Mouse (Mus musculus) embryonic facial prominence, embryonic 11.5 days (tissue): ENCODE measurements around the gene Ppp1cb. TPM values are rescaled to one million over a fixed set of nuclear protein-coding genes. Genes with fewer than 3 reads are reported as not detected.

Experiments used
- ATAC-seq: fragments of 200-750 bp; cut with Nextera tagmentation; replicated peaks from 2 replicates; pipeline ENCODE4 v1.8.0; 2017; ENCODE audit warnings: low read depth; ENCODE audit not compliant: insufficient number of reproducible peaks, low FRiP score, low TSS enrichment
- DNase-seq: peaks from one replicate; pipeline ENCODE4 v3.0.0-alpha.2; 2015; ENCODE audit warnings: low spot score
- H3K27ac ChIP-seq: fragments of 300-500 bp; sonication (generic); replicated peaks from 2 replicates; pipeline ENCODE4 v1.5.1; 2014; ENCODE audit warnings: mild to moderate bottlenecking, low read depth, low read length, control low read depth
- H3K27me3 ChIP-seq: fragments of 300-500 bp; sonication (generic); 2 replicates; pipeline ENCODE4 v1.6.1; 2014; ENCODE audit warnings: mild to moderate bottlenecking, low read length, moderate library complexity, mixed read lengths; ENCODE audit not compliant: control insufficient read depth, insufficient read depth
- H3K36me3 ChIP-seq: fragments of 300-500 bp; sonication (generic); replicated peaks from 2 replicates; pipeline ENCODE4 v1.6.1; 2014; ENCODE audit warnings: low read depth, mild to moderate bottlenecking, low read length, moderate library complexity, mixed read lengths; ENCODE audit not compliant: control insufficient read depth, insufficient read depth
- H3K4me1 ChIP-seq: fragments of 300-500 bp; sonication (generic); 2 replicates; pipeline ENCODE4 v1.6.1; 2014; ENCODE audit warnings: low read length, mixed read lengths; ENCODE audit not compliant: control insufficient read depth, insufficient read depth
- H3K4me2 ChIP-seq: fragments of 300-500 bp; sonication (generic); 2 replicates; pipeline ENCODE4 v1.6.1; 2014; ENCODE audit warnings: low read depth, mild to moderate bottlenecking, control low read depth, low read length, moderate library complexity
- H3K4me3 ChIP-seq: fragments of 300-500 bp; sonication (generic); 2 replicates; pipeline ENCODE4 v1.5.1; 2014; ENCODE audit warnings: low read depth, low read length, control low read depth
- H3K9ac ChIP-seq: fragments of 300-500 bp; sonication (generic); replicated peaks from 2 replicates; pipeline ENCODE4 v1.6.1; 2014; ENCODE audit warnings: mild to moderate bottlenecking, control low read depth, low read length
- H3K9me3 ChIP-seq: fragments of 300-500 bp; sonication (generic); replicated peaks from 2 replicates; pipeline ENCODE4 v1.6.1; 2016; ENCODE audit warnings: mild to moderate bottlenecking, low read length, inconsistent platforms, mixed read lengths; ENCODE audit not compliant: control insufficient read depth
- WGBS: fragments of 180-500 bp; shearing (Covaris S2); extraction: QIAGEN DNeasy Blood & Tissue Kit; methylation state at CpG from one replicate; pipeline ENCODE4 v1.1.7; 2014; 5-methylcytosine and 5-hydroxymethylcytosine counted together
- polyA plus RNA-seq: library from polyadenylated mRNA; unstranded; fragments of >200 nt; fragmentation: Nextera tagmentation; extraction: Ambion mirVana; gene quantifications from 2 replicates; pipeline ENCODE4 v1.2.1, GENCODE M21; 2014

Ppp1cb gene
- polyA plus RNA-seq = 238 and 266 TPM in 2 replicates

- H3K9ac ChIP-seq = peak within 1 kb of the TSS; percentile 99
- peak within 1 kb of the TSS; percentile 41 for H3K4me2 ChIP-seq
- under 1% methylated on average over 34 of the region's 54 CpGs for WGBS
- no peaks in the 10 kb centered on the region for H3K36me3 ChIP-seq
- no peaks in the 10 kb centered on the region for H3K9me3 ChIP-seq
- peak within 1 kb of the TSS; percentile 93 for H3K4me3 ChIP-seq
- no peaks in the 10 kb centered on the region for H3K4me1 ChIP-seq
- ATAC-seq (peak; percentile 98), DNase-seq (peak; percentile 100)
- peak within 1 kb of the TSS; percentile 100 for H3K27ac ChIP-seq
- H3K27me3 ChIP-seq = no peaks in the 10 kb centered on the region
Observed at GRCm38 (mm10) chr5:32458408-32459143, at the start of gene Ppp1cb. Ppp1cb (plus strand) TSS chr5:32458843.

- H3K4me1 ChIP-seq = no peaks in the 10 kb centered on the region
- WGBS = 88% methylated on average over 2 of the region's 2 CpGs
Observed at GRCm38 (mm10) chr5:32409747-32410146, 48.9 kb upstream of the Ppp1cb start.

DNA sequence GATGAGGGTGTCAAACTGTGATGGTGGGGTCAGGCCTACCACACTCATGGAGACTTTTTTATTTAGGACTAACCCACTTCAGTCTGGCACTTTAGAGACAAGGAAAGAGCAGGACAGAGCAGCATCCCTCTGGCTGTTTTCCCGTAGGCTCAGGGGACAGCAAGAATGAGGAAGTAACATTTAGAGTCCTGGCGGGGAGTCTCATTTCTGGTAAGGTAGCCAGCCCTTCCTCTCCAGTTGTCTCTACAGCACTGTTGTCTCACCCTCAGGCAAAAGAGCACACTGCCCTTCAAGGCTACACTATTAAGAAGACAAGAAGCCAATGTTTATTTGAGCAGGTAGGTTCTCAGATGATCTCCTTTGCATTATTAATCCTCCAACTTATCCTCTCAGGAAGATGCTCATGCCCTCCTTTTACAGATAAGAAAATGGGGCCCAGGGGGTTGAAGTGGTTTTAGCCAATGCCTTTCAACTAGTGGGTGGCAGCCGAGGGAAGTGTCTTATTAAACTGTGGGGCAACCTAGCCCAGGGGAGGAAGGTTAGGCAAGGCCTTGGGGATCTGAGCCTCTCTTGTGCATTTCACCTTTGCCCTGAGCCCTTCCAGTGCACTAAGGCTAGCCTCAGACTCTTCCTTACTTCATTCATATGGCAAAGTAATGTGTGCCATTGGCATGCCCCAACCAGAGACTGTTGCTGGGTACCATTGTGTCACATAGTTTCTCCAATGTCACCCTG, 47.5 kb upstream of the Ppp1cb start:
- no peak overlapping the region for H3K4me2 ChIP-seq
- H3K4me1 ChIP-seq = no peaks in the 10 kb centered on the region
- 54% methylated on average over 3 of the region's 3 CpGs for WGBS
- H3K36me3 ChIP-seq = no peaks in the 10 kb centered on the region
- H3K27me3 ChIP-seq = no peaks in the 10 kb centered on the region
- H3K4me3 ChIP-seq = no peak overlapping the region
- H3K9ac ChIP-seq = no peak overlapping the region
- no peaks in the 10 kb centered on the region for H3K9me3 ChIP-seq
- ATAC-seq (no peak), DNase-seq (no peak)
- no peak overlapping the region for H3K27ac ChIP-seq

More at GRCm38 (mm10) chr5:32409747-32410146, 48.9 kb upstream of the Ppp1cb start:
- Histone ChIP-seq H3K27me3 (no peaks in the 10 kb centered on the region), H3K36me3 (no peaks in the 10 kb centered on the region), H3K27ac (no peak overlapping the region), H3K4me2 (no peak overlapping the region), H3K9ac (no peak overlapping the region), H3K9me3 (no peaks in the 10 kb centered on the region), H3K4me3 (no peak overlapping the region)
- DNase-seq (no peak), ATAC-seq (no peak)

DNA sequence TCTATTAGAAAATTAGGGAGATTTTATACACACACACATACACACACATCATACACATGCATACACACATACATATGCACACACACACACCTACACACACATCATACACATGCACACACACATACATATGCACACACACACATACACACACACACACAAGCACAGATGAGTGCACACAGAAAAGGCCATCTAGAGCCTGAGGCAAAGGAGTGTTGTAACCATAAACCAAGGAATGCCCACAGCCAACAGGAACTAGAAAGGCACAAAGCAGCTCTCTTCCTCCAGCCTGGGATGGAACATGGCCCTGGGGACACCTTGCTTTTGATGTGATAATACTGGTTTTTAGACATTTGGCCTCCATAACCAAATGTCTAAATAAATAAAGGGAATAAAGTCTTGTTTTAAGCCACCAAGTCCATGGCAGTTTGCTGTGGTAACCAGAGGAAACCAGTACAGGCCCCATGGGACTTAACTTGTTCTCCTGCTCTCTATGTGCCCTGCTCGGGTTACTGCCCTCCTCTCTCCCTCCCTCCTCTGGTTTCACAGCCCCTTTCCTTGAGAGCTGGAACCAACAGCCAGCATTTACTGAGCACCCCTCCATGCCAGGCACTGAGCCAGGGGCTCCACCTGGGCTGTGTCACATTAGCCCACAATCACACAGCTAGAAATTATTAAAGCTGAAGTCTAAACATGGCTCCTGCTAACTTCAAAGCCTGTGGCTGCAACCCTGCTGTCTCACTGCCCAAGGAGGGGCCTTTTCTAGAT, 46.3 kb upstream of the Ppp1cb start:
- Histone ChIP-seq H3K9ac (no peak overlapping the region), H3K27ac (0 out of 2 replicates have a peak overlapping the region, but pooled peaks have one; percentile 9), H3K4me1 (no peaks in the 10 kb centered on the region), H3K27me3 (no peaks in the 10 kb centered on the region), H3K4me2 (no peak overlapping the region), H3K36me3 (no peaks in the 10 kb centered on the region), H3K9me3 (no peaks in the 10 kb centered on the region), H3K4me3 (no peak overlapping the region)
- ATAC-seq = peak; percentile 91
- WGBS = 5% methylated on average over 1 of the region's 1 CpGs
- peak; percentile 80 for DNase-seq

- H3K27me3 ChIP-seq = no peaks in the 10 kb centered on the region
- 58% methylated on average over 2 of the region's 2 CpGs for WGBS
- DNase-seq (no peak), ATAC-seq (no peak)
- H3K4me2 ChIP-seq = no peak overlapping the region
- H3K9me3 ChIP-seq = no peaks in the 10 kb centered on the region
- H3K4me1 ChIP-seq = no peaks in the 10 kb centered on the region
- no peak overlapping the region for H3K9ac ChIP-seq
- no peak overlapping the region for H3K27ac ChIP-seq
- H3K4me3 ChIP-seq = no peak overlapping the region
- no peaks in the 10 kb centered on the region for H3K36me3 ChIP-seq
Observed at GRCm38 (mm10) chr5:32413083-32413482, 45.6 kb upstream of the Ppp1cb start.

DNA sequence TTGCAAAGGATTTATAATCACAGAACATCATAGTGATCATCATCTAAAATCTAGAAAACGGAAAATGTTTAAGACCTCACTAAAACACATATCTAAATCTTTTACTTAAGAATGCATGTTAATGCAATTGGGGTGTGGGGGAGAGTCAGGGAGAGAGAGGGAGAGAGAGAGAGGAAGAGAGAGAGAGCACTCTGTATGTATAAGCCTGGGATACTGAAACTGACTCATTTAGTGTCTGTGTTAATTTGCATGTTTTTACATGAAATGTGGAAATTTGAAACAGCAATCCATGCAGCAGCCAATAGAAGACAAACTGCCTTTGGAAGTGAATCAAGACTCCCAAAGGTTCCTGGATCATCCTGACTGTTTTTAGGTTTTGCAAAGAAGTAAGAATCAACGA, 45.1 kb upstream of the Ppp1cb start:
- no peaks in the 10 kb centered on the region for H3K36me3 ChIP-seq
- H3K9me3 ChIP-seq = no peaks in the 10 kb centered on the region
- H3K4me1 ChIP-seq = no peaks in the 10 kb centered on the region
- no peak overlapping the region for H3K4me3 ChIP-seq
- no peak overlapping the region for H3K4me2 ChIP-seq
- WGBS = 62% methylated on average over 2 of the region's 2 CpGs
- no peaks in the 10 kb centered on the region for H3K27me3 ChIP-seq
- no peak overlapping the region for H3K27ac ChIP-seq
- no peak for ATAC-seq
- no peak overlapping the region for H3K9ac ChIP-seq
- no peak for DNase-seq

DNA sequence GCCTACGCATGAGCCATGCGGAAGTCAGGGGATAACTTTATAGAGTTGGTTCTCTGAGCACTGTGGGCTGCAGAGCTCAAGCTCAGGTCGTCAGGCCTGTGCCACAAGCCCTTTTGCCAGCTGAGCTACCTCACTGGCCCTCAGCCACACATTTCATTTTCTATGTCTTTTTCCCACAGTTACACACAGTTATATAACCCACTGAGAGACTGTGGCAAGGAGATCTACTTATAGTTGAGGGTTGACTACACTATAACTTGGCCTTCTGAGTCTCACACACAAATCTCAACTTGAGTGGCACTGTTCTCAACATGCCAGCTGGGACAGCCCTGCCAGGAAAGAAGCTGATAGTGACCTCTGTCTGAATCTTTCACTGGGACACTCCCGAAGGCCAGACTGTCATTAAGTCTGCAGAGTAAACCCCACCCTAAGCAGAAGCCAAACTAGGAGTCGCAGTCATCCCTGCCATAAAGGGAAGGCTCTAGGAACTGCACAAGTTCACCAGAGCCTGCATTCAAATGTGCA, 44.1 kb upstream of the Ppp1cb start:
- H3K9ac ChIP-seq = no peak overlapping the region
- no peaks in the 10 kb centered on the region for H3K9me3 ChIP-seq
- H3K4me3 ChIP-seq = no peak overlapping the region
- 79% methylated on average over 5 of the region's 5 CpGs for WGBS
- H3K27me3 ChIP-seq = no peaks in the 10 kb centered on the region
- H3K4me1 ChIP-seq = no peaks in the 10 kb centered on the region
- ATAC-seq (no peak), DNase-seq (no peak)
- no peak overlapping the region for H3K4me2 ChIP-seq
- H3K36me3 ChIP-seq = no peaks in the 10 kb centered on the region
- no peak overlapping the region for H3K27ac ChIP-seq
